Mouse (Mus musculus): Measurements from ENCODE around the gene Get4.

- TF ChIP-seq CTCF (conservative IDR thresholded peaks at IDR 0.05 in 1 of 2, IDR thresholded peaks at IDR 0.05 in 1 of 2; ENCODE audit: low read depth in 2 of 2, low read length in 2 of 2) (no peak), MYC (IDR thresholded peaks at IDR 0.05; ENCODE audit: low read depth, low read length) (no peak), RAD21 (IDR thresholded peaks at IDR 0.05; ENCODE audit: low read depth, low read length) (no peak), POLR2A (IDR thresholded peaks at IDR 0.05; ENCODE audit: low read depth, low read length) (no peak), EP300 (IDR thresholded peaks at IDR 0.05; ENCODE audit: low read length) (no peak), GABPA (IDR thresholded peaks at IDR 0.05; ENCODE audit: insufficient replicate concordance, low read depth, low read length) (no peak), ZKSCAN1 (IDR thresholded peaks at IDR 0.05; ENCODE audit: borderline replicate concordance, low read depth, low read length) (no peak), SMC3 (IDR thresholded peaks at IDR 0.05; ENCODE audit: low read depth, low read length) (no peak), POLR2AphosphoS2 (IDR thresholded peaks at IDR 0.05; ENCODE audit: low read depth, low read length) (no peak), MXI1 (IDR thresholded peaks at IDR 0.05; ENCODE audit: low read depth, low read length) (no peak), ZC3H11A (IDR thresholded peaks at IDR 0.05; ENCODE audit: low read depth, low read length) (no peak), UBTF (IDR thresholded peaks at IDR 0.05; ENCODE audit: low read depth, low read length) (no peak)
Measured at GRCm38 (mm10) chr5:139203312-139203711, 48.8 kb upstream of the Get4 start.
